Mouse (Mus musculus) MEL (cell line): ENCODE data around the gene Nfatc3. TPM values are rescaled to one million over a fixed set of nuclear protein-coding genes. Genes with fewer than 3 reads are reported as not detected.

ENCODE experiments used
- DNase-seq: peaks from one replicate; pipeline ENCODE4 v3.0.0; 2011; ENCODE audit warnings: low read depth, low spot score
- H3K27ac ChIP-seq: 2 replicates; pipeline ENCODE4 v1.5.1; 2012; ENCODE audit warnings: low read depth, mild to moderate bottlenecking, control low read depth, low read length, moderate library complexity; ENCODE audit not compliant: control insufficient read depth
- H3K27me3 ChIP-seq, 2 experiments: fragments of 150-350 bp in 1 of 2; sonication (generic) in 1 of 2; 2 replicates each; pipeline ENCODE4 v1.6.1; 2012; ENCODE audit warnings: low read length in 2 of 2, mild to moderate bottlenecking in 2 of 2, improper control_type of control experiment in 1 of 2, moderate library complexity in 1 of 2; ENCODE audit not compliant: insufficient read depth in 2 of 2, control insufficient read depth in 1 of 2
- H3K36me3 ChIP-seq, 2 experiments: 2 replicates each; pipeline ENCODE4 v1.6.1; 2012 to 2014; ENCODE audit warnings: low read length in 2 of 2, improper control_type of control experiment in 1 of 2, inconsistent platforms in 1 of 2, mild to moderate bottlenecking in 1 of 2; ENCODE audit not compliant: insufficient read depth in 2 of 2, control insufficient read depth in 1 of 2
- H3K4me1 ChIP-seq, 2 experiments: fragments of 150-350 bp in 1 of 2; sonication (generic) in 1 of 2; 2 replicates each; pipeline ENCODE4 v1.6.1; 2012; ENCODE audit warnings: low read length in 2 of 2, improper control_type of control experiment in 1 of 2, mild to moderate bottlenecking in 1 of 2; ENCODE audit not compliant: insufficient read depth in 2 of 2, control insufficient read depth in 1 of 2
- H3K4me3 ChIP-seq, 2 experiments: fragments of 150-350 bp in 1 of 2; sonication (generic) in 1 of 2; 2 replicates each; pipeline ENCODE4 v1.5.1; 2012; ENCODE audit warnings: low read depth in 2 of 2, low read length in 2 of 2, mild to moderate bottlenecking in 2 of 2, moderate library complexity in 2 of 2, control low read depth in 1 of 2, improper control_type of control experiment in 1 of 2; ENCODE audit not compliant: control insufficient read depth in 1 of 2, insufficient read depth in 1 of 2
- H3K79me2 ChIP-seq: 2 replicates; pipeline ENCODE4 v1.6.1; 2012; ENCODE audit warnings: mild to moderate bottlenecking, low read length, moderate library complexity; ENCODE audit not compliant: control insufficient read depth, poor library complexity, insufficient read depth
- H3K9ac ChIP-seq: 2 replicates; pipeline ENCODE4 v1.6.1; 2012; ENCODE audit warnings: low read depth, mild to moderate bottlenecking, control low read depth, low read length, moderate library complexity; ENCODE audit not compliant: control insufficient read depth, poor library complexity, severe bottlenecking
- H3K9me3 ChIP-seq: fragments of 150-350 bp; sonication (generic); replicated peaks from 2 replicates; pipeline ENCODE4 v1.6.1; 2012; ENCODE audit warnings: mild to moderate bottlenecking, low read length, improper control_type of control experiment, moderate library complexity; ENCODE audit not compliant: insufficient read depth
- BHLHE40 ChIP-seq: IDR thresholded peaks from 2 replicates; pipeline ENCODE4 v1.6.1; 2012; ENCODE audit warnings: low read depth, mild to moderate bottlenecking, inconsistent platforms, low read length, improper control_type of control experiment, borderline replicate concordance
- CHD2 ChIP-seq: IDR thresholded peaks from 2 replicates; pipeline ENCODE4 v1.6.1; 2011; ENCODE audit warnings: low read length, improper control_type of control experiment
- CTCF ChIP-seq, 3 experiments: IDR thresholded peaks in 2 of 3; conservative IDR thresholded peaks in 1 of 3; 2 replicates each; pipeline ENCODE4 v1.5.1; 2011 to 2012; ENCODE audit warnings: low read length in 3 of 3, low read depth in 2 of 3, mild to moderate bottlenecking in 2 of 3, improper control_type of control experiment in 1 of 3, inconsistent platforms in 1 of 3, mixed read lengths in 1 of 3, moderate library complexity in 1 of 3; ENCODE audit not compliant: control insufficient read depth in 1 of 3, insufficient read depth in 1 of 3, poor library complexity in 1 of 3, severe bottlenecking in 1 of 3
- E2F4 ChIP-seq: IDR thresholded peaks from 2 replicates; pipeline ENCODE4 v1.6.1; 2011; ENCODE audit warnings: low read depth, low read length, improper control_type of control experiment, borderline replicate concordance
- ETS1 ChIP-seq: IDR thresholded peaks from 2 replicates; pipeline ENCODE4 v1.6.1; 2012; ENCODE audit warnings: low read depth, mild to moderate bottlenecking, inconsistent platforms, low read length, improper control_type of control experiment, moderate library complexity
- GATA1 ChIP-seq: IDR thresholded peaks from 2 replicates; pipeline ENCODE4 v1.6.1; 2011; ENCODE audit warnings: low read depth, low read length, improper control_type of control experiment
- HCFC1 ChIP-seq: IDR thresholded peaks from 2 replicates; pipeline ENCODE4 v1.6.1; 2012; ENCODE audit warnings: low read depth, mild to moderate bottlenecking, inconsistent platforms, low read length, improper control_type of control experiment, moderate library complexity
- KAT2A ChIP-seq: conservative IDR thresholded peaks from 2 replicates; pipeline ENCODE4 v1.6.1; 2012; ENCODE audit warnings: low read depth, low read length, improper control_type of control experiment, inconsistent platforms
- MYC ChIP-seq: IDR thresholded peaks from 2 replicates; pipeline ENCODE4 v1.6.1; 2011; ENCODE audit warnings: low read depth, mild to moderate bottlenecking, low read length, improper control_type of control experiment, moderate library complexity
- POLR2A ChIP-seq, 2 experiments: IDR thresholded peaks; 2 replicates each; pipeline ENCODE4 v1.6.1; 2011 to 2012; ENCODE audit warnings: low read length in 2 of 2, mild to moderate bottlenecking in 2 of 2, control low read depth in 1 of 2, improper control_type of control experiment in 1 of 2, low read depth in 1 of 2, moderate library complexity in 1 of 2; ENCODE audit not compliant: control insufficient read depth in 1 of 2, insufficient read depth in 1 of 2, poor library complexity in 1 of 2
- POLR2AphosphoS2 ChIP-seq: IDR thresholded peaks from 2 replicates; pipeline ENCODE4 v1.6.1; 2011; ENCODE audit warnings: low read length, improper control_type of control experiment
- RAD21 ChIP-seq: IDR thresholded peaks from 2 replicates; pipeline ENCODE4 v1.6.1; 2011; ENCODE audit warnings: mild to moderate bottlenecking, low read depth, low read length, improper control_type of control experiment
- SMC3 ChIP-seq: IDR thresholded peaks from 2 replicates; pipeline ENCODE4 v1.6.1; 2011; ENCODE audit warnings: low read depth, low read length, improper control_type of control experiment
- TAL1 ChIP-seq: IDR thresholded peaks from 2 replicates; pipeline ENCODE4 v1.6.1; 2012; ENCODE audit warnings: mild to moderate bottlenecking, inconsistent platforms, low read length, moderate library complexity, mixed read lengths
- TBP ChIP-seq: IDR thresholded peaks from 2 replicates; pipeline ENCODE4 v1.8.0; 2011; ENCODE audit warnings: low read depth, low read length, improper control_type of control experiment
- UBTF ChIP-seq: IDR thresholded peaks from 2 replicates; pipeline ENCODE4 v1.6.1; 2012; ENCODE audit warnings: low read depth, mild to moderate bottlenecking, inconsistent platforms, low read length, improper control_type of control experiment, moderate library complexity, borderline replicate concordance; ENCODE audit not compliant: insufficient read depth
- ZNF384 ChIP-seq: IDR thresholded peaks from 2 replicates; pipeline ENCODE4 v1.6.1; 2012; ENCODE audit warnings: low read depth, mild to moderate bottlenecking, inconsistent platforms, low read length, improper control_type of control experiment
- polyA plus RNA-seq, 2 experiments: library from polyadenylated mRNA; stranded (reverse) in 1 of 2; unstranded in 1 of 2; fragments of >175 nt in 1 of 2; fragments of >200 nt in 1 of 2; gene quantifications; 2 replicates each; pipeline versions ENCODE4 v1.2.1 to v1.2.4; 2012; ENCODE audit warnings: low replicate concordance in 2 of 2, low read depth in 1 of 2; ENCODE audit not compliant: insufficient read length in 2 of 2, insufficient read depth in 1 of 2, missing spikeins in 1 of 2
- total RNA-seq: library from RNA; depleted of rRNA; stranded (reverse); fragments of 300-350 nt; gene quantifications from 2 replicates; pipeline ENCODE4 v1.2.3, GENCODE M21; 2012

Gene Nfatc3
- total and polyA plus RNA-seq, 3 experiments, result 14.4 to 59.3 (median 50.2) TPM

GRCm38 (mm10) chr8:106054190-106054811 lies 4.3 kb upstream of the Nfatc3 start:
- no peak for DNase-seq
- Histone ChIP-seq H3K9me3 (no peaks in the 10 kb centered on the region), H3K27ac (no peak overlapping the region), H3K36me3 (peaks cover 2 to 7% of the 10 kb centered on the region in 2 experiments; a peak in 3 of 4 replicates), H3K9ac (no peak overlapping the region), H3K27me3 (no peaks in the 10 kb centered on the region), H3K4me3 (no peak overlapping the region), H3K4me1 (peaks cover 0 to 5% of the 10 kb centered on the region in 2 experiments; a peak in 2 of 4 replicates), H3K79me2 (no peaks in the 10 kb centered on the region; the same call in 1 of the 2 replicates)
- TF ChIP-seq TBP (no peak), MYC (no peak), KAT2A (no peak), POLR2AphosphoS2 (no peak), HCFC1 (no peak), TAL1 (no peak), GATA1 (no peak), UBTF (no peak), BHLHE40 (no peak), E2F4 (no peak), SMC3 (no peak), ETS1 (no peak), CTCF (IDR thresholded peaks at IDR 0.05 in 2 of 3, conservative IDR thresholded peaks at IDR 0.05 in 1 of 3; ENCODE audit: control insufficient read depth in 1 of 3, insufficient read depth in 1 of 3, low read depth in 2 of 3, low read length in 3 of 3, poor library complexity in 1 of 3, severe bottlenecking in 1 of 3) (no peak), CHD2 (no peak), POLR2A (IDR thresholded peaks at IDR 0.05; ENCODE audit: control insufficient read depth in 1 of 2, insufficient read depth in 1 of 2, low read depth in 1 of 2, low read length in 2 of 2, poor library complexity in 1 of 2) (no peak)

DNA sequence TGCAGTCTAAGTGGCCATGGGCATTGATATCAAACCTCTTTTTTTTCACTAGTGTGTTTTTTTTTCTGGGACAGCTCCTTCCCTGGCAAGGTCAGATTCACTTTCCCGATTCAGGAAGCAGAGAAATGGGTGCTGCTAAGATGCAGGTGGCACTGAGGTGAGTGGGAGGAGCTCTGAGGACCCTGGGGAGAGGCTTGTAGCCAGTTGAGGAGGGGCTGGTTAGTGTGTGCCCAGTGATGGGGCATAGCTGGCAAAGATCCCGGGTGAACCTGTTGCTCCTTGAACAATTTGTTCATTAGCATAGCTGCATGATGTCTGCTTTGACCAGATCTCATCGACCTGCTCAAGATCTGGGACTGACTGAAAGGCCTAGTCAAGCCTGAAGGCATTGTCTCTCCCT lies 3.6 kb upstream of the Nfatc3 start:
- H3K27ac ChIP-seq, result no peak overlapping the region
- H3K9me3 ChIP-seq, result no peaks in the 10 kb centered on the region
- no peak for DNase-seq
- no peak overlapping the region for H3K4me3 ChIP-seq
- peaks cover 0 to 5% of the 10 kb centered on the region in 2 experiments; a peak in 3 of 4 replicates for H3K4me1 ChIP-seq
- no peak overlapping the region for H3K9ac ChIP-seq
- TF ChIP-seq ZNF384, result no peak
- TF ChIP-seq POLR2A (IDR thresholded peaks at IDR 0.05; ENCODE audit: control insufficient read depth in 1 of 2, insufficient read depth in 1 of 2, low read depth in 1 of 2, low read length in 2 of 2, poor library complexity in 1 of 2), result no peak
- no peak for TF ChIP-seq RAD21
- TF ChIP-seq KAT2A, result no peak
- H3K79me2 ChIP-seq, result peaks cover 6% of the 10 kb centered on the region
- peaks cover 2 to 7% of the 10 kb centered on the region in 2 experiments; a peak in 3 of 4 replicates for H3K36me3 ChIP-seq
- H3K27me3 ChIP-seq, result no peaks in the 10 kb centered on the region
